Mouse (Mus musculus) monocyte, adult 59 days (primary cell): ENCODE results near the gene Skint2. TPM values are rescaled to one million over a fixed set of nuclear protein-coding genes. Genes with fewer than 3 reads are reported as not detected.

Experiments used
- total RNA-seq, 2 experiments: library from RNA; stranded (reverse); gene quantifications; one replicate each; pipeline ENCODE4 v1.2.4; 2023

The Skint2 gene
- not detected for total RNA-seq

GRCm38 (mm10) chr4:112556894-112557293, at the start of gene Skint2:
Skint2 (plus strand) TSS chr4:112557194.

Other genes with a start within 250 kb of the Skint2 start
- not detected for gene Skint9, start 123.2 kb upstream of the Skint2 start, total RNA-seq
- not detected for gene Skint10, start 217.7 kb downstream of the Skint2 start, total RNA-seq